Mouse (Mus musculus) colon, adult 2 months (tissue): ENCODE measurements around the gene Hsd17b13. TPM values are rescaled to one million over a fixed set of nuclear protein-coding genes. Genes with fewer than 3 reads are reported as not detected.

Experiments
- polyA plus RNA-seq: library from polyadenylated mRNA; depleted of rRNA; stranded (reverse); fragments of >200 nt; gene quantifications from 2 replicates; pipeline ENCODE4 v1.2.3, GENCODE M21; 2012; rRNA removed

Gene Hsd17b13
- 2.1 and 10.7 TPM in 2 replicates for polyA plus RNA-seq

DNA sequence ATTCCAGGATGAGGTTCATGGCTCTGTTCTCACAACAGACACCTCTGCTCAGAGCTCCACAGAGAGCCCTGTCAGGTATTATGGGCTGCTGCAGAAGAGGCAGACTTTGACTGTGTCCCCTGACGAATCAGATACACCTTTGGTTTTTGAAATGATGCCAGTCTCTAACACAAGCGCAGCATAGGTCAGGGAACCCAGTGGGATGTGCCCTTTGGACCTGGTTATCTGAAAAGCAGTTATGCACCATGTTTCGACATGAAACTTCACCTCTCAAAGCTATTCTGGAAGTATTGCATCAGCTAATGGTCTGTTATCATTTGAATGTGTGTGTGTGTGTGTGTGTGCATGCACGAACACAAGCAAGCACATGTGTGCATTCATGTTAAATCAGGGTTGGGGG is at the start of gene Hsd17b13:
Hsd17b13 (minus strand) TSS at position 114 of the 400 bp plus-strand sequence.

GRCm38 (mm10) chr5:104021597-104022378 is 44.6 kb upstream of the Hsd17b13 start, which contains the start of gene Hsd17b11:
Gene Hsd17b11, minus strand, starts transcription at chr5:104021919.

GRCm38 (mm10) chr5:103910748-103911409 is 66.3 kb downstream of the Hsd17b13 start, which contains the start of gene Klhl8:
Gene Klhl8, minus strand, starts transcription at chr5:103911259.

Other genes with a start within 250 kb of the Hsd17b13 start
- 2.5 and 2.7 TPM in 2 replicates for gene Klhl8, start 66.2 kb downstream of the Hsd17b13 start, polyA plus RNA-seq
- gene Hsd17b11, start 44.5 kb upstream of the Hsd17b13 start, polyA plus RNA-seq = 36.7 and 42.5 TPM in 2 replicates
- gene Nudt9, start 68.9 kb upstream of the Hsd17b13 start, polyA plus RNA-seq = 52.5 and 63.1 TPM in 2 replicates
- gene Gm17660, start 100.2 kb upstream of the Hsd17b13 start, polyA plus RNA-seq = not detected in 2 replicates
- gene Sparcl1, start 136.3 kb upstream of the Hsd17b13 start, polyA plus RNA-seq = 103 and 110 TPM in 2 replicates
- gene Dspp, start 193.3 kb upstream of the Hsd17b13 start, polyA plus RNA-seq = 0.08 TPM in 1 of 2 replicates, not detected in the other
- gene Dmp1, start 225.2 kb upstream of the Hsd17b13 start, polyA plus RNA-seq = 0.05 and 0.35 TPM in 2 replicates